Mouse (Mus musculus) urinary bladder, postnatal 4 days (tissue): ENCODE data around the gene Efcab6.
A peak's percentile ranks its signal among the peaks of the same experiment; 100 is the strongest.

Source experiments
- DNase-seq, 2 experiments: peaks; one replicate each; pipeline ENCODE4 v3.0.0; 2021 to 2022; ENCODE audit warnings: low spot score in 2 of 2

Efcab6 gene

GRCm38 (mm10) chr15:83883821-83884220 is 181.4 kb downstream of the Efcab6 start:
- DNase-seq, result no peak

- no peak for DNase-seq
These were observed 185.3 kb downstream of the Efcab6 start for GRCm38 (mm10) chr15:83879845-83880244.

- no peak for DNase-seq
These were observed 187.3 kb downstream of the Efcab6 start for GRCm38 (mm10) chr15:83877898-83878297.

GRCm38 (mm10) chr15:83877155-83877866 is 187.9 kb downstream of the Efcab6 start:
- DNase-seq, result no peak

- DNase-seq, result no peak
These were observed 194.2 kb downstream of the Efcab6 start for GRCm38 (mm10) chr15:83870936-83871335.

GRCm38 (mm10) chr15:83865626-83866025 is 199.6 kb downstream of the Efcab6 start:
- DNase-seq, result no peak

GRCm38 (mm10) chr15:83857129-83857528 is 208.1 kb downstream of the Efcab6 start:
- DNase-seq, result peak; percentile 28 to 73

GRCm38 (mm10) chr15:83853400-83853811 is 211.8 kb downstream of the Efcab6 start:
- DNase-seq, result no peak

GRCm38 (mm10) chr15:83848193-83848592 is 217.0 kb downstream of the Efcab6 start:
- no peak for DNase-seq

- DNase-seq, result no peak
These were observed 217.7 kb downstream of the Efcab6 start for GRCm38 (mm10) chr15:83847512-83847911.

GRCm38 (mm10) chr15:83846592-83846991 is 218.6 kb downstream of the Efcab6 start:
- DNase-seq, result no peak

- DNase-seq, result no peak
These were observed 219.4 kb downstream of the Efcab6 start for GRCm38 (mm10) chr15:83845734-83846133.

GRCm38 (mm10) chr15:83842915-83843789 is 222.0 kb downstream of the Efcab6 start:
- no peak for DNase-seq

GRCm38 (mm10) chr15:83842419-83842818 is 222.8 kb downstream of the Efcab6 start:
- no peak for DNase-seq

- DNase-seq, result no peak
These were observed 224.0 kb downstream of the Efcab6 start for GRCm38 (mm10) chr15:83840950-83841719.

GRCm38 (mm10) chr15:83832265-83832664 is 232.9 kb downstream of the Efcab6 start:
- no peak for DNase-seq

GRCm38 (mm10) chr15:83829226-83829625 is 236.0 kb downstream of the Efcab6 start:
- DNase-seq, result no peak

- no peak for DNase-seq
These were observed 237.2 kb downstream of the Efcab6 start for GRCm38 (mm10) chr15:83828011-83828410.
